Mouse (Mus musculus) C2C12 (cell line): ENCODE measurements around the gene Sgcd.

Source experiments
- CEBPB ChIP-seq: IDR thresholded peaks from one replicate; pipeline ENCODE4 v1.6.1; 2011; ENCODE audit warnings: low read depth, mild to moderate bottlenecking, control low read depth, moderate library complexity
- CTCF ChIP-seq: IDR thresholded peaks from one replicate; pipeline ENCODE4 v1.5.1; 2011; ENCODE audit not compliant: control insufficient read depth, insufficient read depth, insufficient read length
- FOSL1 ChIP-seq: IDR thresholded peaks from one replicate; pipeline ENCODE4 v1.8.0; 2011; ENCODE audit warnings: mild to moderate bottlenecking, low read length; ENCODE audit not compliant: poor library complexity, insufficient read depth, severe bottlenecking
- MAX ChIP-seq: IDR thresholded peaks from one replicate; pipeline ENCODE4 v1.6.1; 2011; ENCODE audit warnings: mild to moderate bottlenecking, control low read depth
- USF1 ChIP-seq: IDR thresholded peaks from one replicate; pipeline ENCODE4 v1.6.1; 2011; ENCODE audit warnings: low read depth, mild to moderate bottlenecking, control low read depth, moderate library complexity

- TF ChIP-seq FOSL1, result no peak
- no peak for TF ChIP-seq CTCF
- TF ChIP-seq MAX, result no peak
- TF ChIP-seq USF1, result no peak
- TF ChIP-seq CEBPB, result no peak
Measured at GRCm38 (mm10) chr11:47351585-47351984, 637.2 kb downstream of the Sgcd start.
